Mouse (Mus musculus) left cerebral cortex, adult 2 months (tissue): ENCODE measurements around the gene Kif26b. TPM values are rescaled to one million over a fixed set of nuclear protein-coding genes. Genes with fewer than 3 reads are reported as not detected.

ENCODE experiments used
- DNase-seq, 2 experiments: peaks; one replicate each; pipeline ENCODE4 v3.0.0; 2021 to 2022; ENCODE audit warnings: low spot score in 2 of 2, mixed read lengths in 1 of 2; ENCODE audit errors: extremely low spot score in 1 of 2
- H3K27ac ChIP-seq: fragments of 200-600 bp; 2 replicates; pipeline ENCODE4 v1.8.1; 2022
- H3K4me3 ChIP-seq: fragments of 200-600 bp; 2 replicates; pipeline ENCODE4 v1.8.1; 2022
- CTCF ChIP-seq: fragments of 200-600 bp; IDR thresholded peaks from 2 replicates; pipeline ENCODE4 v1.8.1; 2022; ENCODE audit warnings: antibody characterized with exemption, mild to moderate bottlenecking, moderate library complexity
- intact Hi-C: fragments of 180-260 bp; cut with DNase I; formaldehyde crosslinking; loops from one replicate; pipeline ENCODE4 v1.15.1; 2025
- total RNA-seq, 2 experiments: library from RNA; stranded (reverse); gene quantifications; 2 replicates each; pipeline ENCODE4 v1.2.3; 2021

Gene Kif26b
- total RNA-seq, 2 experiments from 2014 or later = 8.3 to 10.5 TPM

- DNase-seq = no peak
- no peak for TF ChIP-seq CTCF
- intact Hi-C loops = no loop called here
- no peak overlapping the region for H3K27ac ChIP-seq
- no peak overlapping the region for H3K4me3 ChIP-seq
Observed at GRCm38 (mm10) chr1:178850569-178850968, 321.6 kb downstream of the Kif26b start.

GRCm38 (mm10) chr1:178854936-178855335 lies 326.0 kb downstream of the Kif26b start:
- DNase-seq = no peak
- no peak for TF ChIP-seq CTCF
- Histone ChIP-seq H3K4me3 (no peak overlapping the region), H3K27ac (no peak overlapping the region)
- intact Hi-C loops = no loop called here

- intact Hi-C loops = no loop called here
- H3K27ac ChIP-seq = no peak overlapping the region
Observed at GRCm38 (mm10) chr1:178855974-178856373, 327.0 kb downstream of the Kif26b start.

GRCm38 (mm10) chr1:178860671-178861391 lies 331.9 kb downstream of the Kif26b start:
- Histone ChIP-seq H3K4me3 (no peak overlapping the region), H3K27ac (no peak overlapping the region)
- no peak for DNase-seq
- intact Hi-C loops = no loop called here
- no peak for TF ChIP-seq CTCF

More at GRCm38 (mm10) chr1:178855974-178856373, 327.0 kb downstream of the Kif26b start:
- DNase-seq = no peak
- no peak overlapping the region for H3K4me3 ChIP-seq
- no peak for TF ChIP-seq CTCF

- TF ChIP-seq CTCF = no peak
- DNase-seq = no peak
- Histone ChIP-seq H3K27ac (no peak overlapping the region), H3K4me3 (no peak overlapping the region)
- intact Hi-C loops = no loop called here
Observed at GRCm38 (mm10) chr1:178861392-178861762, 332.5 kb downstream of the Kif26b start.

GRCm38 (mm10) chr1:178863756-178864155 lies 334.8 kb downstream of the Kif26b start:
- intact Hi-C loops = no loop called here
- TF ChIP-seq CTCF = no peak
- no peak for DNase-seq
- H3K4me3 ChIP-seq = no peak overlapping the region
- no peak overlapping the region for H3K27ac ChIP-seq

GRCm38 (mm10) chr1:178864297-178864696 lies 335.4 kb downstream of the Kif26b start:
- intact Hi-C loops = no loop called here
- TF ChIP-seq CTCF = no peak
- no peak overlapping the region for H3K27ac ChIP-seq

GRCm38 (mm10) chr1:178866757-178867156 lies 337.8 kb downstream of the Kif26b start:
- no peak for TF ChIP-seq CTCF
- DNase-seq = no peak
- H3K4me3 ChIP-seq = no peak overlapping the region
- intact Hi-C loops = no loop called here
- H3K27ac ChIP-seq = no peak overlapping the region

More at GRCm38 (mm10) chr1:178864297-178864696, 335.4 kb downstream of the Kif26b start:
- DNase-seq = no peak
- no peak overlapping the region for H3K4me3 ChIP-seq

- no peak overlapping the region for H3K4me3 ChIP-seq
- no peak for DNase-seq
- no peak for TF ChIP-seq CTCF
- H3K27ac ChIP-seq = no peak overlapping the region
- intact Hi-C loops = no loop called here
Observed at GRCm38 (mm10) chr1:178871055-178871454, 342.1 kb downstream of the Kif26b start.

GRCm38 (mm10) chr1:178876926-178877325 lies 348.0 kb downstream of the Kif26b start:
- intact Hi-C loops = no loop called here
- no peak overlapping the region for H3K27ac ChIP-seq
- no peak overlapping the region for H3K4me3 ChIP-seq
- no peak for TF ChIP-seq CTCF
- DNase-seq = no peak

- Histone ChIP-seq H3K27ac (no peak overlapping the region), H3K4me3 (no peak overlapping the region)
- no peak for DNase-seq
- no peak for TF ChIP-seq CTCF
- intact Hi-C loops = no loop called here
Observed at GRCm38 (mm10) chr1:178878676-178879075, 349.8 kb downstream of the Kif26b start.

- no peak for TF ChIP-seq CTCF
- Histone ChIP-seq H3K27ac (no peak overlapping the region), H3K4me3 (no peak overlapping the region)
- intact Hi-C loops = no loop called here
- DNase-seq = no peak
Observed at GRCm38 (mm10) chr1:178880905-178881304, 352.0 kb downstream of the Kif26b start.

- H3K27ac ChIP-seq = no peak overlapping the region
- no peak for TF ChIP-seq CTCF
- H3K4me3 ChIP-seq = no peak overlapping the region
- DNase-seq = no peak
- intact Hi-C loops = no loop called here
Observed at GRCm38 (mm10) chr1:178886671-178887070, 357.7 kb downstream of the Kif26b start.
